In genomic region chr6:146776610-146777389, GRCm38 (mm10) we compare ENCODE assay signal across 10 mouse cellular contexts. TPM values are rescaled to one million over a fixed set of nuclear protein-coding genes. Genes with fewer than 3 reads are reported as not detected.
A peak's percentile ranks its signal among the peaks of the same experiment; 100 is the strongest.
DNase-seq lines count a peak whose midpoint lies in the region; ATAC-seq lines count a peak whose summit lies in the region.
"Had no signal": no experiment of that assay in that cellular context is flagged by ENCODE, and none has a peak within 500 bp of the region (broad histone marks: within the 10 kb centered on the region; RNA-seq: fewer than 3 reads in every experiment).

No protein-coding gene starts in this region.

- ATAC-seq in midbrain, embryonic 11.5 days (ENCODE audit: low FRiP score), result no peak
- ATAC-seq in midbrain, embryonic 14.5 days (ENCODE audit: low FRiP score, low TSS enrichment), result no peak
- peak; percentile 70 for ATAC-seq in liver, embryonic 16.5 days (ENCODE audit: low read depth)
- ATAC-seq: forebrain, embryonic 14.5 days had no signal

- H3K4me3 ChIP-seq in midbrain, embryonic 11.5 days (ENCODE audit: low read depth, low read length), result no peak overlapping the region
- H3K4me3 ChIP-seq in midbrain, embryonic 14.5 days (replicated peaks; ENCODE audit: low read depth, low read length), result no peak overlapping the region
- H3K4me3 ChIP-seq in liver, embryonic 16.5 days (ENCODE audit: low read depth, low read length), result no peak overlapping the region

- no peaks in the 10 kb centered on the region for H3K9me3 ChIP-seq in midbrain, embryonic 11.5 days (ENCODE audit: control insufficient read depth, low read length)
- no peaks in the 10 kb centered on the region for H3K9me3 ChIP-seq in midbrain, embryonic 14.5 days (ENCODE audit: control insufficient read depth, low read length)
- no peaks in the 10 kb centered on the region for H3K9me3 ChIP-seq in liver, embryonic 16.5 days (replicated peaks; ENCODE audit: control insufficient read depth, low read length)

- H3K4me1 ChIP-seq in midbrain, embryonic 11.5 days (ENCODE audit: control insufficient read depth, insufficient read depth, low read length), result no peaks in the 10 kb centered on the region
- H3K4me1 ChIP-seq in midbrain, embryonic 14.5 days (ENCODE audit: control insufficient read depth, insufficient read depth, low read length), result no peaks in the 10 kb centered on the region
- no peaks in the 10 kb centered on the region for H3K4me1 ChIP-seq in liver, embryonic 16.5 days (ENCODE audit: control insufficient read depth, low read depth, low read length)

- WGBS in midbrain, embryonic 11.5 days, result 14% methylated on average over 2 of the region's 2 CpGs
- 15% methylated on average over 2 of the region's 2 CpGs for WGBS in midbrain, embryonic 14.5 days
- 16% methylated on average over 2 of the region's 2 CpGs for WGBS in liver, embryonic 16.5 days (ENCODE audit: insufficient replicate concordance)

- H3K27me3 ChIP-seq in midbrain, embryonic 11.5 days (ENCODE audit: control insufficient read depth, insufficient read depth, low read length), result no peaks in the 10 kb centered on the region
- no peaks in the 10 kb centered on the region for H3K27me3 ChIP-seq in midbrain, embryonic 14.5 days (ENCODE audit: control insufficient read depth, insufficient read depth, low read length)
- no peaks in the 10 kb centered on the region for H3K27me3 ChIP-seq in liver, embryonic 16.5 days (ENCODE audit: control insufficient read depth, insufficient read depth, low read depth, low read length)

- H3K4me2 ChIP-seq in midbrain, embryonic 11.5 days, result no peak overlapping the region
- H3K4me2 ChIP-seq in midbrain, embryonic 14.5 days (ENCODE audit: low read length), result no peak overlapping the region
- H3K4me2 ChIP-seq in liver, embryonic 16.5 days (ENCODE audit: low read depth, low read length), result no peak overlapping the region

- H3K9ac ChIP-seq in midbrain, embryonic 11.5 days (ENCODE audit: low read length), result no peak overlapping the region
- H3K9ac ChIP-seq in midbrain, embryonic 14.5 days (replicated peaks; ENCODE audit: low read length), result no peak overlapping the region
- no peak overlapping the region for H3K9ac ChIP-seq in liver, embryonic 16.5 days (ENCODE audit: low read depth, low read length)

- DNase-seq in midbrain, embryonic 11.5 days (ENCODE audit: low spot score, missing footprints), result peak; percentile 76
- no peak for DNase-seq in midbrain, embryonic 14.5 days
- peak; percentile 67 for DNase-seq in heart, adult 8-10 months (ENCODE audit: low spot score)
- peak; percentile 58 for DNase-seq in skeletal muscle tissue, adult 2 months (ENCODE audit: low read depth, low spot score)
- no peak for DNase-seq in cerebellum, adult 11 months
- DNase-seq in left cerebral cortex, adult 11 months (ENCODE audit: low spot score), result no peak
- DNase-seq in left cerebral cortex, postnatal 10 days (ENCODE audit: extremely low spot score in 1 of 2, low spot score in 2 of 2), result no peak

- no peaks in the 10 kb centered on the region for H3K36me3 ChIP-seq in midbrain, embryonic 11.5 days (ENCODE audit: control insufficient read depth, insufficient read depth, low read length)
- peaks cover 25% of the 10 kb centered on the region for H3K36me3 ChIP-seq in midbrain, embryonic 14.5 days (ENCODE audit: control insufficient read depth, insufficient read depth, low read length)
- no peaks in the 10 kb centered on the region for H3K36me3 ChIP-seq in liver, embryonic 16.5 days (ENCODE audit: control insufficient read depth, insufficient read depth)

- no peak overlapping the region for H3K27ac ChIP-seq in midbrain, embryonic 11.5 days (ENCODE audit: low read depth, low read length)
- no peak overlapping the region for H3K27ac ChIP-seq in midbrain, embryonic 14.5 days (replicated peaks; ENCODE audit: low read depth, low read length)
- H3K27ac ChIP-seq in liver, embryonic 16.5 days (ENCODE audit: low read length), result no peak overlapping the region
- H3K27ac ChIP-seq: macrophage had no signal

- intact Hi-C loops in left cerebral cortex, postnatal 10 days (cut with DNase I), result no loop called here

RNA-seq across cellular contexts. Expression of gene Arntl2, which starts 19.1 kb away (rescaled TPM):
- polyA plus RNA-seq in midbrain, embryonic 11.5 days (2014; fragmentation: Nextera tagmentation; extraction: Ambion mirVana), result 1.4 and 1.5 TPM in 2 replicates
- 0.73 and 2.3 TPM in 2 replicates for polyA plus RNA-seq in midbrain, embryonic 14.5 days (2014; fragmentation: Nextera tagmentation; extraction: Ambion mirVana)
- 1 to 10 TPM in 3 of 4 experiments, under 1 TPM in 1; 0.55 to 1.7 (median 1.5) TPM for total RNA-seq in heart, adult 8-10 months (2022)
- 0.22 and 0.44 TPM in 2 replicates for polyA plus RNA-seq in liver, embryonic 16.5 days (2015; fragmentation: Nextera tagmentation; extraction: Ambion mirVana)
- total RNA-seq in left cerebral cortex, postnatal 10 days (2021), result 10 to 100 TPM in 1 of 2 experiments, 1 to 10 TPM in 1; 7.1 to 11.5 TPM

RNA-seq across cellular contexts. Expression of gene Stk38l, which starts 52.0 kb away (rescaled TPM):
- 20.4 and 22.2 TPM in 2 replicates for polyA plus RNA-seq in midbrain, embryonic 11.5 days (2014; fragmentation: Nextera tagmentation; extraction: Ambion mirVana)
- 16.1 and 20.2 TPM in 2 replicates for polyA plus RNA-seq in midbrain, embryonic 14.5 days (2014; fragmentation: Nextera tagmentation; extraction: Ambion mirVana)
- 10 to 100 TPM; 12.6 to 13.9 (median 13.2) TPM for total RNA-seq in heart, adult 8-10 months (2022)
- 3.9 and 4.3 TPM in 2 replicates for polyA plus RNA-seq in liver, embryonic 16.5 days (2015; fragmentation: Nextera tagmentation; extraction: Ambion mirVana)
- 10 to 100 TPM; 16.5 to 16.6 TPM for total RNA-seq in left cerebral cortex, postnatal 10 days (2021)

Comparison
In these comparisons a context has a peak if more than half of its experiments do, and no peak if none do; other contexts are left out.
1. DNase-seq: peak in midbrain, embryonic 11.5 days (single experiment), heart, adult 8-10 months (single experiment) and skeletal muscle tissue, adult 2 months (single experiment); none in midbrain, embryonic 14.5 days (single experiment), cerebellum, adult 11 months (single experiment), left cerebral cortex, adult 11 months (single experiment) and left cerebral cortex, postnatal 10 days (0 of 2).